Mouse (Mus musculus) forelimb bud, embryonic 11.5 days (tissue): ENCODE results near the gene Sh3bp5.

Experiments
- DNase-seq: peaks from one replicate; pipeline ENCODE4 v3.0.0-alpha.2; 2012; ENCODE audit warnings: low read depth, low spot score

Sh3bp5 gene

DNA sequence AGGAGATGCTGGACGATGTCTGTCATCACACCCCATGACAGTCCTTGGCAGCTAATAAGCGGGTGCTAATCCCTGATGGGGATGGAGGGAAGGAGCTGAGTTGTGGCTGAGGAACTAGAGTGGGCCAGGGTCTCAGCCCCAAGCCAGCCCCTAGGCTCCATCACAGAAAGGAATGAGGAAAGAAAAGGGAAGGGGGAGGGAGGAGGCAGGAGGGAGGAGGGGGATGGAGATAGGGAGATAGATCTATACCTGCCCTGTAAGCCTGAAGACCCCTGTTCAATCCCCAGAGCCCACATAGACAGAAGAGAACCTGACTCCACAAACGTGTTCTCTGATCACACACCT, 42.4 kb downstream of the Sh3bp5 start:
- DNase-seq: no peak

DNA sequence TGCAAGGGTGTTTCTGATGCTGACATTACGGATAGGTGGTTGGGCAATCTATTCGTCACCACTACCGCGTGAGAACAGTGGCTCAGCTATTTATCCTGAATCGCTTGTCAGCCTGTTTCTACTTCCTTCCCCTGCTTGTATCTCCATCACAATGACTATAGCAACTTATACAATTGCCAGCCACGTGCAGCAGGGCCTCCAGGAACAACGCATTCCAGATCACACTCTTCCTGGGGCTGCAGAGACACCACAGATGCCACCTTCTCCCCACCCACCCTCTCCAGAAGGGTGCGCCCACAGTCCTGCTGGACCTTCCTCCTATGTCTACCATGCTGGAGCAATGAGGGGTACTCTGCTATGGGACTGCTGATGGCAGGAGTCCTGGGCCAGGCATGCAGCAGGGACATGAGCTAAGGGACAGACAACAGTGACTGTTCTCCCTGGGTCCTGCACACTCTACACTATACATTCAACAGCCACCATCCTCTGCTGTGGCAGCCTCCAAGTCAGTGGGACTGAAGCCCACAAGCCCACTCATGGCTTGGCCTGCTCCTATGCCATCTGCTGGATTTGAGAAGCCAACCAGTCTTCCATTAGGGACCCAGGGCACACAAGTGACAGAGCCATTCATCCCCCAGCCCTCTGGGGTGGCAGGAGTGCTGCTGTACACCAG, 42.9 kb downstream of the Sh3bp5 start:
- DNase-seq: no peak

DNA sequence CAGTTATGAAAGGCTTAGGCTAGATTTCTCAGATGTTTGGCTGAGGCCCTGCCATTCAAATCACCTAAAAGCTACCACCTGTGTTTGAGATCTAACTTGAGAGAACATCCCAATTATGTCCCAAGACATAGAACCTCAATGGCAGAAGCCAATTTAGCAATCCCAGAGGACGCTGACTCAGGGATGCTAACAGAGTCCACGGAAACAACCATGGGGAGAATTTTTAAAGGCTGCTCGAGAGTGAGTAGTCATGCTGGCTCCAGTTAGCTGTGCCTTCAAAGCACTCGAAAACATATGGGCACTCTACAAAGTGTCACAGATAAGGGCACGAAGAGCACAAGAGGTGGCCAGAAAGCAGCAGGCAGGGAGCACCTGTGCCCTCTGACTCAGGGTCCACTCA, 43.6 kb downstream of the Sh3bp5 start:
- DNase-seq: no peak

DNA sequence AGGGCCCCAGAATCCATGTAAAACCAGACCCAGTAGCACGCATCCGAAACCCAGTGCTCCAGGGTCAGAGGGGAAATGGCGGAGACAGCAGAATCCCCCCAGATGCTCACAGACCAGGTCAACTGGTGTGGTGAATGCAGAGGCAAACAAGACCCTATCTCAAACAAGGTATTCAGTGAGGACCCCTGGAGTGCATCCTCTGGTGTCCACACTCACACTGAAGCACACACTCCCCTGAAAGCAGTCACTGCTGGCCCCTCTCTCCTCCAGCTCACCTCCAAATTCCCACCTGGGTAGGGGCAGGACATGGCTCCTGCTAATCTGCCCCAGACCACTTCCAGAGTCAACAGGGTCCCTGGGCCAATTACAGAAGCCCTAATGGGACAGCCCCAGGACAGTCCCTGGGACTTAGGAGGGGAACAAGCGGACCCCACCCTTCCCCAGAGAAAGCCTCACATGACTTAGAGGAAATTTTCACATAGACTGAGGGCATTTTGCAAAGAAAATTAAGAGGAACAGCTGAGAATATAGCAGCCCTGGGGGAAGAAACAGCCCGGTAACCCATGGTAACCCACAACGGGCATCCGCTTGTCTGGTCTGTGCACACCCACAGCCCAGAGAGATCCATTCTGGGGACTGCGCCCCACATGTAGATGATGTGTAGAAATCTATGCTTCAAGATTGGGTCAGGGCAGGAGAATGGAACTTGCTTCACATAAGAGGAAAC, 46.3 kb downstream of the Sh3bp5 start:
- no peak for DNase-seq

DNA sequence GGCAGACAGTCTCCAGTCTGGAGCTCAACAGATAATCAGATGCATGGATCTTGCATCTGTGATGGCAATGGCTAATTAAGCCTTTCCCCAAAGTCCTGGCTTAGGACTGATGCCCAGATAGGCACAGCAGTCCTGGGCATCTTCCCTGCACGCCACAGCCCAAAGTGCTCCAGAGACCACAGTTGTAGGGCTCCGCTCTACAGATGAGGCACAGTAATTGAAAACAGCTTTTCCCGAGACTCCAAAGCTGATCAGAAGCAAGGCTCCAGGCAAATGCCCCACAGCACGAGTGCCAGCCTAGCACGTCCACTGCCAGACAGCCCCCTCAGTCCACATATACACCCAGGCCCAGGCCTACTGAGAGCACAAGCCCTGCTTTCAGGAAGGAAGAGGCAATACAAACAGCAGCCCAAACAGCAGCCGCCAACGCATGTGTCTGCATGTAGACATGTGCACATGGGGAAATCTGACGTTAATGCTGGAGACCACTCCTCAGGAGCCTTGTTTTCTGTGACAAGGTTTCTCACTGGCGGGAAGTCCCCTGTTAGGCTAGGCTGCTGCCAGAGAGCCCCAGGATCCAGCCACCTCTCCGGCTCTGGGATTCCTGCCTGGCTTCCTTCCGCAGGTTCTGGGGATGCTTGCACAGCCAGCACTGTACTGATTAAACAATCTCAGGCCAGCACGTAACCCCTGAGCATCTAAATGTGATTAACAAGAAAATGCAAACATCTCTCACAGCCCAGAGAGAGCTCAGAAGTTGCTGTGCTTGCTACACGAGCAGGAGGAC, 47.6 kb downstream of the Sh3bp5 start:
- DNase-seq: peak; percentile 31

DNA sequence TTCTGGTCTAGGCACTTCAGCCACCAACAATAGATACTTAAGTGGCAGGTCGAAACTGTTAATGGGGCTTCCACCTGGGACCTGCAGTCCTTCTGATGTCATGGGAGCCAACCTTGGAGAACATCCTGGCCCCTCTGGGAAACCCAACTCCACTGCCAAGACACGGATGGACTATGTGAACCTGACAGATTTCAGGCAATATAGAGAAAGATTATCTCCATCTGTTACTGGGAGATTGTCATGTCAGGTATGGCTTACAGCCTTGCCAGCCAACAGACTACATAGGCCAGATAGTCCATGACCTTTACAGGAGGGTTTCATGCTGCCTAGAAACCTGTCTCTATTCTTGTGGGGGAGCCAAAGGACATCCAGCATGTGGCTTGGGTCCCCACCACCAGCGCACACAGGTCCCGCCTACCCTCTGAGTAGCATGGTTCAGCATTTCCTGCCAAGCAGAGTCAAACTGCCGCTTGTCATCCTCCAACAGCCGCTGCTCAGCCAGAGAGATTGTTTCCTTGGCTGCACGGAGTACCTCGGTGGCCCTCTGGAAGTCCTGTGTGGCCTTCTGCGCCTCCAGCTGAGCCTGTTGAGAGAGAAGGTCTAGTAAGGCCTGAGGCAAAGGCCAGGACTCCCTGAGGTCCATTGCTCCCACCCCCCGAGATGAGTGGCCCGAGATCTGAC, 48.4 kb downstream of the Sh3bp5 start:
- no peak for DNase-seq

DNA sequence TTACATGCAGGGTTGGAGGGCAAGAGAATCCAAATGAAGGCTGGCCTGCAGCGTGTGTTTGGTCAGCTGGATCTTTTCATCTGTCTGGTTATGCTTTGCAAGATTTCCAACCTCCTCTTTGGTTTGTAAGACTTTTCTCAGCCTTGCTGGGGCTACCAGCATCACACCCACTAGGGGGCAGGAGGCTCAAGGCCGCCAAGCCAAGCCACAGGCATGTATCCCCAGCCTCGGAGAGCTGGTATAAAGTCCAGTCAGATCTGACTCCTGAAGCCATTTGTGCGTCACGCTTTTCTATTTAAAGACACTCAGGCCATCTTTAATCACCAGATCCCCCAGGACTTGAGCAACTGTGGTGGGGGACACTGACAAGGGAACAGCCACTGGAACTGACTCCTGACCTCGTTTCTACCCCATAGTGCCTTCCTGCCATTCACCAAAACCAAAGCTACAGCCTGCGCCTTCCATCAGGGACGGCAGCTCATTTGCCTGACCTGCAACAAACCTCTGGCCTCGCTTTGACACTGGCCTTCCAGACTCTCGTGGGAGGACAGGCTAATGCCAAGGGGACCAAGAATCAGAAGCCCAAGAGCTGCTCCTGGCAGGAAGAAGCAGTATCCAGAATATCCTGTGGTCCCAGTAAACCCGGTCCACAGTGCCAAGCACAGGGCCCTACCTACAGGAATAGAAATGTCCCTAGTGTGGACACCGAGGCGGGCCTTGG, 49.7 kb downstream of the Sh3bp5 start:
- DNase-seq: peak; percentile 53

DNA sequence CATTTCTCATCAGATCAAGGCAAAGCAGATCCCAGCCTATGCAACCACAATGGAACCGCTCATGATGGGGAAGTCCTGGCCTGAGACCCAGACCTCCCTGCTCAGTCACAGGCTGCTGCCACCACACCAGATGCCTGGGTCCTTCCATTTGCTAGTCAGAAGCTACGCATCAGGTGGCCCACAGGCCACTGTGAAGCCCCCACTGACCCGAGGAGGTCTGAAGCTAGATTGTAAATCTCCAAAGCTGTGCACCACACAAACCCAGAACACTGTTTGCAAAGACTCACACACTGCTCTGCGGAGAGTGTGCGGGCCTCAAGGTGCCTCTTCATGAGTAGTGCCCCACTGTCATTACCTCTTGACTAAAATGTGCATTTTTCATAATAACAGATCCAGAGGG, 50.5 kb downstream of the Sh3bp5 start:
- DNase-seq: no peak

DNA sequence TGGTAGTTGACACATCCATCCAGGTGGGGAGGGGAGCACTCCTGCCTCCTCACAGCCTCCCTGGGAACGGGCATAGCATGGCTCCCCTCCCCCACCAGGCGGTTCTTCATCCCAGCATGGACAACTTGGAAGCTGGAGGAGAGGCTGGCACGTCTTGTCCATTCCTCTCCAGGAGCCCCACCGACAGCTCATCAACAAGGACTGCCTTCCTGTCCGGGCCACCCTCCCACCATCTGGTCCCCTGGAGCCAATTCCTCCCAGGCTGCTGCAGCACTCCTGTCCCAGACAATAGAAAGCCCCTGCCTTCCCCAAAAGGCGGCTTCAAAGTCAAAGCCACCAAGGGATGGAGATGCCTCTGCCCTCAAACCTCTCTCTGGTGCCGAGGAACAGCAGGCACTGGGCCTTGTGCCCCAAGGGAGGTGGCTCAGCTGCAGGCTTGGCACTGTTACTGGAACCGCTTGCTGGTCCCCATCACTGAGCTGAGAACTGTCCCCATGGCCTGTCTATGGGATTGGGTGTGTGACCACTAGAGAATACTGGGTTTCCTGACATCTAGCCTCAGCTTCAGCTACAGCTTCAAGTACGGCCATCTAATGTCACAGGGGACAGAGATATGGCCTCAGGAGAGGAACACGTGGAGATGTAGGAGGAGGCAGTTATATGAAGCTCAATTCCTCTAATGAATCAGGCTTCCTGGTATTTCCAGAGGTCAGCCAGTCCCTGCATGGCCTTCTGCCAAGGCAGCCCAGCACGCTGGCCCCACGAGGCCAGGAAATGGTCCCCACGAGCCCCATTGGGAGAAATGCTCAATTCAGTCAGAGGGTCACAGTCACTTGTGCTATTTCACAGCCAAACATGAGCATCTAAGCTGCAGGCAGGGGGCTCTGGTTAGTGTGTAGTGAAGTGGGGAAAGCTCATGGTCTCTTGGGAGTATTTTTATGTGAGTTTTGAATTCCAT, 51.2 kb downstream of the Sh3bp5 start:
- DNase-seq: peak; percentile 18

DNA sequence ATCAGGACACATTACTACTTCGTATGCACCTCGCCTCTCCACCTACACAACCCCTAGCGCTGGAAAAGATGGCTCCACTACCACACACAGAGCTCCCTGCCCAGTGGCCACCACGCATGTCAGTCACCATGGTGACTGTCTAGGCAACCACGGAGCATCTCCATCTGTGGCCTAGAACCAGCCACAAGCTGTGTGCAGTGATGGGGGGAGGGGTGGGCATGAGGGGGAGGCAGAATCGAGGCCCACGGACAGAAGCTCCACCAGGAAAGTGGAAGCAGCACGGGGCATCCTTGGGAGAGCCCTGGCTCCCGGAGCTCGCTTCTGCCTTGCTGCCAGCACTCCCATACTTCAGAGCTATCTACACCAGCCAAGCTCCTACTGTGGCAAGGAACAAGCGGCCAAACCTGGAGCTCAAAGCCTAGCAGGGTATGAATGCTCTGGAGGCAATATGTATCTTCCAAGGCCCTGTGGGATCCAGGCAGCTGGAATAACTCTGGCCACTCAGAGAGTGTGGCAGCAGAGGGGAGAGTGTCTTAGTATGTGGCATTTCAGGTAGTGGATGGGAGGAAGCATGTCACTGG, 52.3 kb downstream of the Sh3bp5 start:
- DNase-seq: no peak

DNA sequence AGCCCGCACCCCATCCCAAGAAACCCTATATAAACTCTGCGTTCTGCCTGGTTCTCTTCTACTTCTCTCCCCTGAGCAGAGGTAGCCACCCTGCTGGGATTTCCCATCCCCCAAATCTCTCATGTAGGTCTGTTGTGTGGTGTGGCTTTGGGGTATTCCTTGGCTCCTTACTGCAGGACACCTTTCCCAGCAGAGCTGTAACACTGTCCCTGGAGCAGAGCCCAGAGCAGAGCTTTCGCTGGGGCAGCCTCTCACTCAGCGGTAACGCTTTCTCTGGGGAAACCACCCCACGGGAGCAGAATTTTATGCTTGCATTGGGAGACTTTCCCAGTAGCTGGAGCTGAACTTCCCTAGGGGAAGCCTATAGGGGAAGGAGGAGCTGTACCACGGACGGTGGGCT, 53.6 kb downstream of the Sh3bp5 start:
- no peak for DNase-seq

DNA sequence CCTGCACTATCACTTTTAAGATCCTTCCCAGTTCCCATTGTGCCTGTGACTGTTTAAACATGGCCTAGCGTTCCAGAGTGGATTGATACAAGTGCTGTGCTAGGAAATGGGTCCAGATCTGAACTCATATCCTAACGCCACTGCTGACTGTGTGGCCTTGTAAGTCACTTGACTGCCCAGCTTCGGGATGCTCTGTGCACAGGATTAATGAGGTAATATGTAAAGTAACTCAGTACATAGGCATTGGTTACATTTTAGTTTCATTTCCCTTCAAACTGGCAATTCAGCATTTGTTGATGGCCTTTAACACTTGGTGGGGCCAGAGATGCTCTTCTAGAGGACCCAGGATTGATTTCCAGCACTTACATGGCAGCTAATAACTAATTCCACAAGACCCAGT, 59.5 kb downstream of the Sh3bp5 start:
- DNase-seq: no peak

DNA sequence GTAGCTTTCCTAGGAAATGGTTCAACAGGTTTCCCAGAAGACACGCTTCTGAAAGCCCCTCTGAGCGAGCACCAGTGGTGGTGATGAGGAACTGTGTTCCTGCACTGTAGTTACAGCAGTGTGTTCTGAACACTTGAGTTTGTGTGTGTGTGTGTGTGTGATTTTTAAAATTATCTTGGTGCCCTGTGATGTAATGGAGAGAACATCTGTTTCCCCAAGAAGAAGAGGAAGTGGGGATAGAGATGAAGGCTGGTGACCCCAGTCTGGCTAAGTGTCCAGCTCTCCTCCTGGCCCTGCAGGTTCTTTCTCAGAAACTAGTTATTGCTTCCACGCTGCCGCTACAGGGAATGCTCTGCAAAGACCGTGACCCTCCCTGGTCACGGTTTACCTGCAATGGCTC, 61.5 kb downstream of the Sh3bp5 start:
- no peak for DNase-seq

DNA sequence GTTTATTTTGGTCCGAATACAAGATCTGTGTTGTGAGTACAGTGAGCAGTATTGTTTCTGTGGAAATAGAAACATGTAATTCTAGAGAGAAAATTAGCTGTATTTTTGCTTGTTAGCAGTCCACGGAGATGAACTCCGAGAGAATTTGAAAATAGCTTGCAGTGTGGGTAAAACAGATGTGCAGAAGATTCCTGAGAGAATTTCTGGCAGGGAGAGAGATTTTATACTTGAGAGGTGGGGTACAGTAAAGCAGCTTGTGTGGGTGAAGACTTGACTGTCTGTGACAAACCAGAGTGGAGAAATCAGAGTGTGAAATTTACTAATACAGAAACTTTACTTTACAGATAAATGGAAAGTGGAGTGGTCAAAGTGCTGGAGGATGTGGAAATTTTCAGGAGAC, 66.5 kb downstream of the Sh3bp5 start:
- no peak for DNase-seq

DNA sequence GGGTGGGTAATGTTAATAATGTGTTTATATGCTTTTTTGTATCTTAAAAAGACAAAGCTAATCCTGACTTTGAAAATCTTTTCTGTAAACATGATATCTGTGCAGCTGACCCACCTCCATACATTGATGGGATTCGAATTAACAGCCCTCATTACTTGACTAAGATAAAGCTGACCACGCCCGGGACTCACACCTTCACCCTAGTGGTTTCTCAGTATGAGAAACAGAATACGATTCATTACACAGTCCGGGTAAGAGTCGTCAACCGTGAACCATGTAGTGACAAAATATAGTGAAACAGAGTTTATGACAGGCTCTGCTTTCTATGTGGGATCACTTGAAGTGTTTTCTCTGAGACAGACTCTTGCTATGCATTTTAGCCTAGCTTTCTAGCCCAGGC, 67.9 kb downstream of the Sh3bp5 start:
- DNase-seq: no peak

DNA sequence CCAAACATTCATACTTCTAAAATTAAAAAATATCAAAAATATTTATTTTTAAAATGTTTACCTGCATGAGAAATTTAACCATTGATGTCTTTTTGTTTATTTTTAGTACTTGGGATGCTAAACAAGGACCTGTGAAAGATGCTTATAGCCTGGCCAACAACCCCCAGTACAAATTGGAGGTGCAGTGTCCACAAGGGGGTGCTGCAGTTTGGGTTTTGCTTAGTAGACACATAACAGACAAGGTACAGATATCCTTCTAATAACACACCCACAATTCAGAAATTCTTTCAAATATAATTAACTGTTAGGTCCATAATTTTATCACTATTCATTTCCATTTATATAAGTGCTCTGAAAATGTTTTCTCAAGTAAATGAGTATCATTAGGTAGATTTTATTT, 70.5 kb downstream of the Sh3bp5 start:
- DNase-seq: peak; percentile 46

DNA sequence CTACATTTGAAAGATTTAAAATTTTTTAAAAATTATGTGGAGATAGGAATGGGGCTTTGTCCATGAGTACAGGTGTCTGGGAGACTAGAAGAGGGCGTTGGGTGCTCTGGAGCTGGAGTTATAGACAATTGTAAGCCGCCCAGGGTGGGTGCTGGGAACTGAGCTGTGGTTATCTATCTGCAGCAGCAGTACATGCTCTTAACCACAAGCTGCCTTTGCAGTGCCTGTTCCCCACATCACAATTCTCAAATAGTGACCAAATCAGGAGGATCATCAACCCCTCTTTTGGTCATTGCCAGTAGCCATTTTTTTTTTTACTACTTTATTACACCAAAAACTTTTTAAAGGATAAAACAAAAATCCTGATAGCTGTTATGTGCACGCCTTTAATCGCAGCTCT, 71.3 kb downstream of the Sh3bp5 start:
- DNase-seq: no peak

DNA sequence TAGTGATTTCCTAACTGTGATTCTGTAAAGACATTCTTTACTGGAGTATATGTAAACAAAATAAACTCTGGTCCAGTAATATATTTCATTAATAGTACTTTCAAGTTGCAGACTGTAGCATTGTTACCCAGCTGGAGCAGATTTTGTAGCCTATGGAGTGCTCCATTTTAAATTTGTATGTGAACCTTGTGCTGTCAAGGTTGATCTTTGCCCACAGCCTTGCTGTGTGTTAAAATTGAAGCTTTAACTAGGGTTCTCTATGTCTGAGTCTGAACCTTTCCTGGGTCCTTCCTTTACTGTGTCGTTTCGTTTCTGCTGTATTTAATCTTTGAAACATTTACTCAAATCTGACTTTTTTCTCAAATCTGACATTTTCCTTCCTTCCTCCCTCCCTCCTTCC, 73.6 kb downstream of the Sh3bp5 start:
- DNase-seq: no peak

DNA sequence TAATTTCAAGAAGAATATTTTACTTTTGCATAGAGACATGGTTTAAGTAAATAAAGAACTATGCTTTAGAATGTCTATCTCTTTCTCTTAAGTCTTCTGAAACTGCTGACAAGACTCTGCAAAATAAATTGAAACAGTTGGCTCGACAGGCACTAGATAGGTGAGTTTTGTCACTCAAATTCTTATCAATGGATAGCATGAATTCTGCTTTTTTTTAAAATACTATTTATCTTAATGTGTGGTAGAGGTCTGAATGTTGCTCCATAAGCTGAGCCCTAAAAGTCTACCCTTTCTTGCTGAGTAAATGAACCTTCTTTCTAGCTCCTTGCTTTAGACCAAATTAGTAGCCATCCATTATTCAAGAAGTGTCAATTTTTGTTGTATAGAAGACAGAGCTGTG, 90.5 kb downstream of the Sh3bp5 start:
- no peak for DNase-seq

DNA sequence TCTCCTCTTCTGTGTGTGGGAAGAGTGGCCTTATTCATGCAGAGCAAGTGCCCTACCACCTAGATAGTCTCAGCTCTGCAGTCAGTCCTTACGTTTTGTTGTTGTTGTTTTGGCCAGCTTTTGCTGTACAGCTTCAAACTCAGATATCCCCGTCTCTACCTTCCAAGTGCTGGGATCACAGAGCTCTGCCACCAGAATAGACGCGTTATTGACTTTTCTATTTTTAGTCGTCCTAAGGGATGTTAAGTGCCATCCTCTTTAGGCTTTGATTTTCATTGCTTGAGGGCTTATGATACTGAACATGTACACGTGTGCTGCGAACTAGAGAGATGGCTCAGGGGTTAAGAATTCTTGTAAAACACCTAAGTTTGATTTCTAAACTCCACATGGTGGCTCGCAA, 92.6 kb downstream of the Sh3bp5 start:
- no peak for DNase-seq
